Mouse (Mus musculus): Measurements from ENCODE around the gene Trpm5.

GRCm38 (mm10) chr7:143052626-143053007, 41.8 kb downstream of the Trpm5 start, which contains the start of gene Cd81:
- TF ChIP-seq CTCF (conservative IDR thresholded peaks at IDR 0.05; ENCODE audit: insufficient read depth, insufficient read length, low read depth, low read length) (no peak), POLR2A (IDR thresholded peaks at IDR 0.05; ENCODE audit: low read depth, low read length) (peak; percentile 97)

All from kidney, adult 2 months (tissue).